Mouse (Mus musculus) retina, postnatal 7 days (tissue): ENCODE results near the gene Chchd6.

ENCODE experiments used
- DNase-seq: peaks from one replicate; pipeline ENCODE4 v3.0.0-alpha.2; 2012; ENCODE audit warnings: low read depth, low spot score

Chchd6 gene

DNA sequence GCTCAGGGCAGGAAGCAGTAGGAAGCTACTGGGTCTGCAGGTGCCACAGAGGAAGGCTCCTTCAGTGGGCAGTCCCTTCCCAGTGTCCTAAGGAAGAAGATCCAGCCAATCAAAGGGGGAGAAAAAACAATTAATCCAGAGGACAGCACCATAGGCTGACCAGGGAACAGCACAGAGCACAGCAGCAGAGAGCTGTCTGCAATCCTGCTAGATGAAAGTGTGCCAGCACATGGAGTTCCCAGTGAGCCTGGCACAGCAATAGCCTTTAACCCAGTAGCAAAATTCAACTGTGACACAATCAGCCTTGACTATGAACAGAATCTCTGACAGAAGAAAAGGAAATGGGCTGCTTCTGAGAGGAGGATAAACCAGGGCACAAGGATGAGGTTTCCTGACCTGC, 9.8 kb downstream of the Chchd6 start:
- DNase-seq = no peak

GRCm38 (mm10) chr6:89584634-89585409, 10.6 kb downstream of the Chchd6 start:
- no peak for DNase-seq

DNA sequence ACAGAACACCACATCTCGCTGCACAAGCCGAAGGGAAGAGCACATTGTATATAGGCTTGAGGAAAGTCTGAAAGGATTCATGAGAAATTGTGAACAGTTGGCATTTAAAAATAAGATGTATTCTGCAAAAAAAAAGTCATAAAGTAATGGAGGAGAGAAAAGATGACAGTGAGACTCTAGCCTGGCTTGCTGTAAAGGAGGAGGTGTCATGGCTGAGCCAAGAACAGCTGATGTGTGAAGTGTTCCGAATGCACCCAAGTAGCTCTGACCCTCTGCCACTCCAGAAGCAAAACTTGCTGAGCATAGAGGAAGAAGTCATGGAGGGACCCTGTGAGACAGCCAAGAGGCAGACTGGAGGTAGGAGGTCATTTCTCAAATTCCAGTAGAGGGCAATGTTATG, 12.3 kb downstream of the Chchd6 start:
- DNase-seq = no peak

- no peak for DNase-seq
These were observed 20.8 kb downstream of the Chchd6 start for GRCm38 (mm10) chr6:89574641-89575040.

DNA sequence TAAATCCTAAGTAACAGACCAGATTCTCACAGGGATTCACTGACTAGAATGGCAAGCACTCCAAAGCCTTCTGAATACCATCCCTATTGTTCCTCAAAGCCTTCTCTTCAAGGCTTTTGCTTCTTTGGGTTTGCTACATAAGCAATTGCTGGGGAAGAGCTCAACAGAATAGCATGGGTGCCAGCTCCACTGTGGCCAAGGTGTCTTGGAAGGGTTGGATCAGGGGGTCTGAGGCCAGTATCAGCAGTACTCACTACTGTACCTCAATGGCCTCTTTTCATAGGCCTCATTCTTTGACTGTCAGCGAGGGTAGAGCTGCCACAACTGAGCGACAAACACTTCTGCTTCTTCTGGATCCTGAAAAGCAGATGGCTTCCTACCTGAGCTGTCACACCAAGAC, 21.7 kb downstream of the Chchd6 start:
- DNase-seq = no peak

DNA sequence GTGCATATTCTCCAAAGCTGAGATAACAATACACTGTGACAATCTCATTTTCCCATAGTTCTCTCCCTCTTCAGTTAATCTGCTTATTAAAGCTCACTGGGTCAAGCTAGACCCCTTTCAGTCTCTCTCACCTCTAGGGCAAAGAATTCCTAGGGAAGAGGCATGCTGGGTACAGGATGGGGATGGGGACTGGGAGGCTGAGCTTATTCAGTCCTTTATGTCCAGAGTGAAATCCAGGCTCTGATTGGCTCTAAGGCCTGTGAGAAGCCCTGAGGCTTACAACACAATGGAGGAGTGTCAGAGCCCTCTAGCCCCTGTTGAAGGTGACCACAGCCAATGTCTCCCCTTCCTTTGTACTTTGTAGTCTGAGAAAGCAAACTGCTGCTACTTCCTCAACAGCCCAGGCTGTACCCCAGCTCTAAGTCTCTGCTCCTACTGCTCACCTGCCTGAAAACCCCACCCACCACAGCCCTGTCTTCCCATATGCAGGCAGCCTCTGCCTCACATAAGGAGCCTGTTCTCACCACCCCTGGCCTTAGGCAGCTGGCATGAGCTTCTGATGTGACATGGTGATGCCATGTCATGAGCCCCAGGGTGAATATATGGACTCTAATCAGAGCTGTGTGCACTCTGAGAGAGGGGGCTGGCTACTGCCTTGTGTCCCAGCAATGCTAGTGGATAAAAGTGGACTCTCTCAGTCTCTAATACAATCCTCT, 22.4 kb downstream of the Chchd6 start:
- DNase-seq = no peak

DNA sequence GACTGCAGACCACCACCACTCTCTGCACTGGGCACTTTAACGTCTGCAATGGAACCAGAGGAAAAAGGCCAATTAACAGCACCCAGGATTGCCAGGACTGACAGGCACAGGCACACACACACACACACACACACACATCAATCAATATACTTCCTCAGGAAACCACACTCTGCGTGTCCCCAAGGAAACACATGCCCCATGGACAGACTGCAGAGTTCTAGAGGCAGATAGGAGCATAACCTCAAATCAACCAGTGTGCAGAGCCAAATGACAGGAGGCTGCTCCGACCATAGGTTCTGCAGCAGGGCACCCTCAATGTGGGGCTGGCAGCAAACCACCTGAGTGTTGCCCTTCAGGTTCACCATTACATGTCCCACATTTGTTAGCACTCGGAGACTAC, 26.1 kb downstream of the Chchd6 start:
- DNase-seq = no peak

DNA sequence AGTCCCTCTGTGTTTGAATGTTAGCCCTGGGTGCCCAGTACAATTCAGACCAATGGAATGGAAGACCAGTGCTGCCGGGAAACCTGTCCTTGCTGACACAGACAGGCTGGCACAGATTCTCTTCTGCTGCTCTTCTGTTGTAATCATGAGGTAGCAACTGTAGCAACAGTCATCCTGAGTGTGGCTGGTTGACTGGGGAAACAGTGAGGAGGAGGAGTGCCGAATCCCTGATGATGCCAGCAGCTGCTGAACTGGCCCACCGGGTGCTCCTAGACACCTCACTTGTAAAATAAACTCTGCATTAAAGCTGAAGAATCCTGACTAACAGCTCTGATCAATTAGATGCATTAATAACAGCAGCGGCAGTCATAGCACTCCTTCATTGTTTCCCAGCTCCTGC, 28.7 kb downstream of the Chchd6 start:
- no peak for DNase-seq

DNA sequence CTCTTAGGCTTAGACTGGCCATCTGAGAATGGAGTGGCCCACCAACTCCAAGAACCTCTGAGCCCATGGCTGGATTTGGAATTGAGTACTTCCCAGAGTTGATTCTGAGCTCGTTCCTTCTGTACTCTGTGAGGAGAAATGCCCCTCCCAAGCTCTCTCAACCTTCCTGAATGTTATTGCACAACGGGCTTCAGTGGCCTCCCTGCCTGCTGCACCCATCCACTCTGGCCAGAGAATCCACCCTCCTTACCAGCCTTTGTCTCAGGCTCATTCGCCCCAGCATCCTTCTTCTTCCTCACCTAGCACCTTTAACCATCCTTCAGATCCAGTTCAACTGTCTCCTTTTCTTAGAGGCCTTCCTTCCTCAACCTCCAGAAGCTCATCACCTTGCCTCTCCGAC, 32.1 kb downstream of the Chchd6 start:
- DNase-seq = no peak

DNA sequence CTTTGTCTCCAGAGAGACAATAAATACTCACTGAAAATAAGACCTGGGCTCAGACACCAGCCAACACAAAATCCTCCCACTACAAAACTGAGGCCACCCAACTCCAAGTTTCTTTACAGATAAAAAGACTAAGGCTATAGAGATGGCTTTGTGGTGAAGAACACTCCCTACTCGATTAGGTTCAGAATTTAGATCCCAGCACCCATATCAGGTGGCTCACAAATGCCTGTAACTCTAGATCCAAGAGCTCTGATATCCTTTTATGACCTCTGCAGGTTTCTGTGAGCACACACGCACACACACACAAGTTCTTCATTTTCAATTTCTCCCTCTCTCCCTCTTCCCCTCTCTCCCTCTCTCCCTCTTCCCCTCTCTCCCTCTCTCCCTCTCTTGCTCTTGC, 34.6 kb downstream of the Chchd6 start:
- DNase-seq = no peak

DNA sequence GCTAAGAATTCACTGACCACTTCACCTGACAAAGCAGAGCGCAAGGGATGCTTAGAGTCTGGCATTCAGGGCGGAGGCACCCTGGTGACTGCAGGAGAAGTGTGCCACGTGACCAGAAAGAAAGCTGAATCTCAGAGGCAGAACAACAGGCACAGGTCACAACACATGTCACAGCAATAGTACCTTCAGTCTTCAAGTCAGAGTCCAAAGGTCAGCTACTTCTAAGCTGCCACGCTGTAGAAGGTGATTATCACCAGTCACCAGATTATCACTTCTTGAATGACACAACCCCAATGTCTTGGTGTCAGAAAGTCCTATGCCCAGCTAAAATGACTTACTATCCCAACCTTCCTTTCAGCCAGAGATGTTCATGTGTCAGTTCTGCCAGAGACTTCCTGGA, 37.8 kb downstream of the Chchd6 start:
- DNase-seq = no peak

DNA sequence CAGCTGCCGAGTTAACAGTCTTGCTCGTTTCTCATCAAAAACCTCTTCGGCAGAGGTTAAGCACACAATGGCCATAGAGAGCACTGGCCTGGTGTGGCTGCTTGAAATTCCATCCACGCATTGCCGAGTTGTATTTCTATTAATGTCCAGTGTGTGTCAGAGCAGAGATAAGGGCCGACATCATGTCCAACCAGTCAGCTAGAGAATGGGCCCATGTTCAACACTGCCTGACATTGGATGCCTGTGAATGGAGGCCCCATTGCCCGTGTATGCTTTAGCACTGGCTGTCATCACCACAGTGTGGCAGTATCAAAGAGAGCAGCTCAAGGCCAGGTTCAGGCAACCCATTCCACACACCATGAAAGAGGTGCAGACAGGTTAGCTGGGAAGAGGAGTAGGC, 38.9 kb downstream of the Chchd6 start:
- no peak for DNase-seq

DNA sequence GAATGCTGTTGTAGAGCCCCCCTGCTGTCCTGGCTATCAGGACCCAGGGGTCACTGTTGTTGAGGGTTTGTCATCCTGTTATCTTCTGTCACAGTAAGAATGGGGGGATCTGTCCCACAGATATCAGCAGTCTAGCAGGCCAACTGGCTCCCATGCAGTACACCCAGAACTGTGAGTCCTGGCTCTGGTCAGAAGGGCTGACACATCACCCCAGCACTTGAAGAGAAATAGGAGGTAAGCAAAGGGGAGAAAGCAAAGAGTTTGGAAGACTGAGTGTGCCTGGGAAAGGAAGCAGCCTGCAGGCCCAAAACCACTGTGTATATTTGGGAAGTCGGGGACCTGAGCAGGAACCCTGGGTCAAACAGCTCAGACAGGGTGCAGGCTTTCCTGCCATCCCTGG, 39.5 kb downstream of the Chchd6 start:
- DNase-seq = no peak

DNA sequence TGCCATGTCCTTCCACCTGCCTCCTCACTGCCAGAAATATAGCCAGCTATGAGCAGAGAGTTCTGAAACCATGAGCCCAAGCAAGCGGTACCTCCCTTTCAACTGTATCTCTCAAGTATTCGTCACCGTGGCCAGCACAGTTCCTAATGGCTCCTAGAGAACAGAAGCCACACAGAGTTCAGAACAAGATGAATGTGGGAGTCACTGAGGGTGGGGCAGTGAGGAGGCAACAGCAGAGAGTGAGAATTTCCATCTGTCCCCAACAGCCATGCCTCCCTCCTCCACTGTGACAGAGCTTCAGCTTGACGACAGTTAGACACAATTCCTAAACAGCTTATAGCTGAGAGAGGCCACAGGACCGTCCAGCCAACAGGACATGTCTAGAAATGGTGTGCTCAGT, 41.4 kb downstream of the Chchd6 start:
- no peak for DNase-seq

GRCm38 (mm10) chr6:89553012-89553704, 42.3 kb downstream of the Chchd6 start:
- peak; percentile 63 for DNase-seq

- no peak for DNase-seq
These were observed 43.0 kb downstream of the Chchd6 start for GRCm38 (mm10) chr6:89552321-89553011.

GRCm38 (mm10) chr6:89549157-89549556, 46.3 kb downstream of the Chchd6 start:
- no peak for DNase-seq

DNA sequence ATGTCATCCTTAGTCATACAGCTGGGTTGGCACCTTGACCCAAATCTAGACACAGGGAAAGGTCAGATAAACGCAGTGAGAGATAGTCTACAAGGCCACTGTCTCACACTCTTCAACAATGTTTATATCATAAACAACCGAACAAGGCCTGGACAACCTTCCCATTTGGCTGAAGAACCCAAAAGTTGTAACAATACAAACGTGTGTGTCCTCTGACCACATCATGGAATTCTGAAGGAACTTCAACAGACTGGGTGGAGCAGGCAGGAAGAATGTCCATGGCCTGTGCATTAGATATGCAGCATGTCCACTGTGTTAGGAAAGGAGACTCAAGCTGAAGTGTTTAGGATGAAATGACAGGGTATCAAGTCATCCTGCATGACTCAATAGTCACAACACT, 47.5 kb downstream of the Chchd6 start:
- no peak for DNase-seq

DNA sequence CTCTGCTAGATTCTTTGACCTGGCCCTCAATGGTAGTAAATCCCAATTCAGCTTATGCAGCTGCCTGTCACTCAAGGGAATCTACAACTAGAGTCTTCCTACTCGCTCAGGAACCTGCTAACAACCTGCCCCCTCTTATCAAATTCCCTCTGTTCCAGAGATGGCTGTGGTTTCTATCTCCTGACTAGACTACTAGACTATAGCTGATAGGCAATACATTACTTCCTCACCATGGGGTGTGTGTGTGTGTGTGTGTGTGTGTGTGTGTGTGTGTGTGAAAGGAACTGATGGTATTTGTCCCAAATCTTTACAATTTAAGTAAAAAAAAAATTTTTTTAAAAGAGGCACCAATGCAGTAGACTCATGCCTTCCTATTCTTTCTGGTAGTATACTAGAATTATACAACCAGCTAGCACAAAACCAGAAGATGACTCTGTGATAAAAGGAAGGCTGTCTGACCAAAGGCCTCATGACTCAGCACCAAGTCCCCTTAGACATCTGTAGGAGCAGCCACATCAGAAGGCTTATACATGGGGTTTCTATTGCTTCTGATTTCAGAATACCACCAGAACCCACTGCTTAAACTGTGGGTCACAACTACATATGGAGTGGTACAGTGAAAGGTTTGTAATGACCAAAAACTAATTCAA, 57.2 kb downstream of the Chchd6 start:
- DNase-seq = no peak

DNA sequence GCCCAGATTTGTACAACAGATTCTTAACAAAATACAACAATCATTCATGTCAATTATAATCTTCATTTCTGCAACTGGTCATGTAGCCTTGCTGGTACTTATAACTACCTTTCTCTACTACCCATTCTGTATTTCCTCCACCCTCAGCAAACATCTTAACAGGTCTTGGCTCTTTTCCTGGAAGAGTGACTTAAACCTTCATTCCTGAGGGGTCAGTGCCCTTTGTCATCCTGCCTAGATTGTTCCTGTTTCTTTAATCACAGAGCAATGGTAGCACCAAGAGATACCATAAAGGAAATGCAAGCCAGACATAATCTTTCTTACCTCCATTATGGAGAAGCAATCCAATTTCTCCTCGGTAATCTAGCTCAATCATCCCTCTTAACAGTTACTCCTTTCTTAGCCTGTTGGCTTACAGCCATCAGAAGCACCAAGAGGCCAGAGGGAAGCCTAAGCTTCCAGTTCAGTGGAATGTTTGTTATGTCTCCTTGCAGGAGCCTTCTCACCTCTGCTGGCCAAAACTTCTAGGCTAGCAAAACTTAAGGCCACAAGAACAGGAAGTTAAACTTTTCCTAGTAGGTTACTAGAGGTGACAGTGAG, 59.7 kb downstream of the Chchd6 start:
- DNase-seq = no peak

DNA sequence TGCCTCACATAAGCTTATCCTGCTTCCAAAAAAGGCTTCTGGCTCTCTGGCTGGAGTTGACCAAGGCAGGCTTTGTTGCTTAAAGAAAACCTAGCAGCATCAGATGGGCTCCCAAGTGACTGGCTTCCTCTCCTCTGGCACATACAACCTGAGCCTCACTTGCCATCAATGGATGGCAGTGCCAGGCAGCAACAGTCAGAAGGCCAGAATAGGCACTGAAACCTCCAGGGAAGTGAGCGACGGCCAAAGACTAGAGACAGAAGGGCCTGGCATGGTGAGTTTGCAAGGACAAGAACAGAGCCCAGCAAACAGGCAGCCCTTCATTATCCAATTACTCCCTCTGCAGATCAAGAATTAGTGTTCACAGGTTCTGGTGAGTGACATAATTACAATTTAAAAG, 70.7 kb downstream of the Chchd6 start:
- no peak for DNase-seq
